Mouse (Mus musculus): ENCODE data around the gene Wrap53. TPM values are rescaled to one million over a fixed set of nuclear protein-coding genes. Genes with fewer than 3 reads are reported as not detected.
"Not testable (repeated sequence)": the region's sequence is repeated elsewhere in the genome, so short reads cannot be mapped to it uniquely, and the experiment has no call there.

Wrap53 gene
- polyA plus RNA-seq, 1 experiment from 2014 or later: 14.3 TPM

GRCm38 (mm10) chr11:69620394-69621081 lies 40.5 kb upstream of the Wrap53 start:
- Histone ChIP-seq H3K36me3 (ENCODE audit: control insufficient read depth, insufficient read depth, low read length) (no peaks in the 10 kb centered on the region), H3K27ac (replicated peaks in 1 of 2; ENCODE audit: control insufficient read depth in 1 of 2, insufficient read depth in 1 of 2, low read depth in 2 of 2, low read length in 2 of 2) (no peak overlapping the region), H3K27me3 (ENCODE audit: control insufficient read depth, insufficient read depth, low read length) (no peaks in the 10 kb centered on the region), H3K9ac (ENCODE audit: low read length) (no peak overlapping the region), H3K4me2 (ENCODE audit: low read length) (no peak overlapping the region), H3K4me3 (ENCODE audit: control insufficient read depth in 1 of 2, insufficient read depth in 1 of 2, low read depth in 1 of 2, low read length in 2 of 2) (no peak overlapping the region), H3K4me1 (ENCODE audit: control insufficient read depth in 2 of 2, insufficient read depth in 2 of 2, low read length in 2 of 2) (peaks cover 6 to 11% of the 10 kb centered on the region in 2 experiments; a peak in 3 of 4 replicates), H3K9me3 (ENCODE audit: control insufficient read depth, low read length) (no peaks in the 10 kb centered on the region)
- WGBS: 58% methylated on average over 7 of the region's 7 CpGs
- ATAC-seq (ENCODE audit: insufficient number of reproducible peaks, insufficient read depth, low FRiP score, low read depth): no peak

GRCm38 (mm10) chr11:69617805-69618204 lies 37.8 kb upstream of the Wrap53 start, which contains the start of gene Shbg:
TSS of gene Shbg (minus strand) at chr11:69617905.
- H3K27me3 ChIP-seq (ENCODE audit: control insufficient read depth, insufficient read depth, low read length): no peaks in the 10 kb centered on the region
- no peaks in the 10 kb centered on the region for H3K36me3 ChIP-seq (ENCODE audit: control insufficient read depth, insufficient read depth, low read length)
- ATAC-seq (ENCODE audit: insufficient number of reproducible peaks, insufficient read depth, low FRiP score, low read depth): no peak
- H3K4me3 ChIP-seq (ENCODE audit: control insufficient read depth in 1 of 2, insufficient read depth in 1 of 2, low read depth in 1 of 2, low read length in 2 of 2): no peak within 1 kb of the TSS
- H3K4me2 ChIP-seq (ENCODE audit: low read length): no peak within 1 kb of the TSS
- WGBS: 42% methylated on average over 5 of the region's 5 CpGs
- H3K27ac ChIP-seq (replicated peaks in 1 of 2; ENCODE audit: control insufficient read depth in 1 of 2, insufficient read depth in 1 of 2, low read depth in 2 of 2, low read length in 2 of 2): no peak within 1 kb of the TSS
- no peak within 1 kb of the TSS for H3K9ac ChIP-seq (ENCODE audit: low read length)
- no peaks in the 10 kb centered on the region for H3K9me3 ChIP-seq (ENCODE audit: control insufficient read depth, low read length)
- H3K4me1 ChIP-seq (ENCODE audit: control insufficient read depth in 2 of 2, insufficient read depth in 2 of 2, low read length in 2 of 2): peaks cover 13 to 15% of the 10 kb centered on the region in 2 experiments

GRCm38 (mm10) chr11:69616781-69617180 lies 36.7 kb upstream of the Wrap53 start:
- Histone ChIP-seq H3K36me3 (ENCODE audit: control insufficient read depth, insufficient read depth, low read length) (no peaks in the 10 kb centered on the region), H3K27me3 (ENCODE audit: control insufficient read depth, insufficient read depth, low read length) (no peaks in the 10 kb centered on the region), H3K27ac (replicated peaks in 1 of 2; ENCODE audit: control insufficient read depth in 1 of 2, insufficient read depth in 1 of 2, low read depth in 2 of 2, low read length in 2 of 2) (no peak overlapping the region), H3K4me3 (ENCODE audit: control insufficient read depth in 1 of 2, insufficient read depth in 1 of 2, low read depth in 1 of 2, low read length in 2 of 2) (no peak overlapping the region), H3K9ac (ENCODE audit: low read length) (no peak overlapping the region), H3K4me2 (ENCODE audit: low read length) (no peak overlapping the region), H3K9me3 (ENCODE audit: control insufficient read depth, low read length) (no peaks in the 10 kb centered on the region), H3K4me1 (ENCODE audit: control insufficient read depth in 2 of 2, insufficient read depth in 2 of 2, low read length in 2 of 2) (peaks cover 7 to 10% of the 10 kb centered on the region in 2 experiments; a peak in 3 of 4 replicates)
- ATAC-seq (ENCODE audit: insufficient number of reproducible peaks, insufficient read depth, low FRiP score, low read depth): no peak
- 35% methylated on average over 10 of the region's 10 CpGs for WGBS

GRCm38 (mm10) chr11:69614257-69614588 lies 34.2 kb upstream of the Wrap53 start:
- not testable (repeated sequence) for H3K4me1 ChIP-seq (ENCODE audit: control insufficient read depth in 2 of 2, insufficient read depth in 2 of 2, low read length in 2 of 2); H3K27me3 ChIP-seq (ENCODE audit: control insufficient read depth, insufficient read depth, low read length); H3K36me3 ChIP-seq (ENCODE audit: control insufficient read depth, insufficient read depth, low read length); H3K4me3 ChIP-seq (ENCODE audit: control insufficient read depth in 1 of 2, insufficient read depth in 1 of 2, low read depth in 1 of 2, low read length in 2 of 2); H3K27ac ChIP-seq (replicated peaks in 1 of 2; ENCODE audit: control insufficient read depth in 1 of 2, insufficient read depth in 1 of 2, low read depth in 2 of 2, low read length in 2 of 2); ATAC-seq (ENCODE audit: insufficient number of reproducible peaks, insufficient read depth, low FRiP score, low read depth); H3K9me3 ChIP-seq (ENCODE audit: control insufficient read depth, low read length)
- H3K4me2 ChIP-seq (ENCODE audit: low read length): peak overlapping the region; percentile 54
- WGBS: 48% methylated on average over 11 of the region's 11 CpGs
- 0 out of 2 replicates have a peak overlapping the region, but pooled peaks have one; percentile 30 for H3K9ac ChIP-seq (ENCODE audit: low read length)

- no peak for ATAC-seq (ENCODE audit: insufficient number of reproducible peaks, insufficient read depth, low FRiP score, low read depth)
- peak overlapping the region; percentile 68 for H3K9ac ChIP-seq (ENCODE audit: low read length)
- no peaks in the 10 kb centered on the region for H3K27me3 ChIP-seq (ENCODE audit: control insufficient read depth, insufficient read depth, low read length)
- no peaks in the 10 kb centered on the region for H3K36me3 ChIP-seq (ENCODE audit: control insufficient read depth, insufficient read depth, low read length)
- 11% methylated on average over 19 of the region's 19 CpGs for WGBS
- H3K4me2 ChIP-seq (ENCODE audit: low read length): peak overlapping the region; percentile 54
- H3K27ac ChIP-seq (replicated peaks in 1 of 2; ENCODE audit: control insufficient read depth in 1 of 2, insufficient read depth in 1 of 2, low read depth in 2 of 2, low read length in 2 of 2): 0 out of 4 replicates have a peak overlapping the region, but pooled peaks of 1 of the 2 experiments have one; percentile 12
- H3K4me1 ChIP-seq (ENCODE audit: control insufficient read depth in 2 of 2, insufficient read depth in 2 of 2, low read length in 2 of 2): peaks cover 4 to 7% of the 10 kb centered on the region in 2 experiments; a peak in 3 of 4 replicates
- no peaks in the 10 kb centered on the region for H3K9me3 ChIP-seq (ENCODE audit: control insufficient read depth, low read length)
- peak overlapping the region in 1 of 2 experiments; percentile 4; a peak in 1 of 4 replicates for H3K4me3 ChIP-seq (ENCODE audit: control insufficient read depth in 1 of 2, insufficient read depth in 1 of 2, low read depth in 1 of 2, low read length in 2 of 2)
Observed at GRCm38 (mm10) chr11:69613553-69614256, 33.6 kb upstream of the Wrap53 start.

GRCm38 (mm10) chr11:69610899-69611298 lies 30.8 kb upstream of the Wrap53 start:
- no peak for ATAC-seq (ENCODE audit: insufficient number of reproducible peaks, insufficient read depth, low FRiP score, low read depth)
- peaks cover 8 to 11% of the 10 kb centered on the region in 2 experiments; a peak in 3 of 4 replicates for H3K4me1 ChIP-seq (ENCODE audit: control insufficient read depth in 2 of 2, insufficient read depth in 2 of 2, low read length in 2 of 2)
- H3K9me3 ChIP-seq (ENCODE audit: control insufficient read depth, low read length): no peaks in the 10 kb centered on the region
- 35% methylated on average over 4 of the region's 4 CpGs for WGBS
- no peak overlapping the region for H3K4me2 ChIP-seq (ENCODE audit: low read length)
- no peaks in the 10 kb centered on the region for H3K27me3 ChIP-seq (ENCODE audit: control insufficient read depth, insufficient read depth, low read length)
- H3K4me3 ChIP-seq (ENCODE audit: control insufficient read depth in 1 of 2, insufficient read depth in 1 of 2, low read depth in 1 of 2, low read length in 2 of 2): no peak overlapping the region
- H3K9ac ChIP-seq (ENCODE audit: low read length): no peak overlapping the region
- H3K36me3 ChIP-seq (ENCODE audit: control insufficient read depth, insufficient read depth, low read length): no peaks in the 10 kb centered on the region
- no peak overlapping the region for H3K27ac ChIP-seq (replicated peaks in 1 of 2; ENCODE audit: control insufficient read depth in 1 of 2, insufficient read depth in 1 of 2, low read depth in 2 of 2, low read length in 2 of 2)

GRCm38 (mm10) chr11:69609416-69609815 lies 29.4 kb upstream of the Wrap53 start:
- no peak overlapping the region for H3K27ac ChIP-seq (replicated peaks in 1 of 2; ENCODE audit: control insufficient read depth in 1 of 2, insufficient read depth in 1 of 2, low read depth in 2 of 2, low read length in 2 of 2)
- peaks cover 10 to 12% of the 10 kb centered on the region in 2 experiments for H3K4me1 ChIP-seq (ENCODE audit: control insufficient read depth in 2 of 2, insufficient read depth in 2 of 2, low read length in 2 of 2)
- H3K4me2 ChIP-seq (ENCODE audit: low read length): no peak overlapping the region
- H3K36me3 ChIP-seq (ENCODE audit: control insufficient read depth, insufficient read depth, low read length): no peaks in the 10 kb centered on the region
- H3K27me3 ChIP-seq (ENCODE audit: control insufficient read depth, insufficient read depth, low read length): no peaks in the 10 kb centered on the region
- ATAC-seq (ENCODE audit: insufficient number of reproducible peaks, insufficient read depth, low FRiP score, low read depth): no peak
- WGBS: 55% methylated on average over 7 of the region's 7 CpGs
- no peak overlapping the region for H3K9ac ChIP-seq (ENCODE audit: low read length)
- no peaks in the 10 kb centered on the region for H3K9me3 ChIP-seq (ENCODE audit: control insufficient read depth, low read length)
- no peak overlapping the region for H3K4me3 ChIP-seq (ENCODE audit: control insufficient read depth in 1 of 2, insufficient read depth in 1 of 2, low read depth in 1 of 2, low read length in 2 of 2)

All from heart, embryonic 14.5 days (tissue).